Mouse (Mus musculus) cortical plate, adult 2 months (tissue): ENCODE measurements around the gene Nxph4. TPM values are rescaled to one million over a fixed set of nuclear protein-coding genes. Genes with fewer than 3 reads are reported as not detected.

Experiments
- H3K27ac ChIP-seq: fragments of 200-500 bp; 2 replicates; pipeline ENCODE4 v1.5.1; 2012; ENCODE audit warnings: low read length, control low read depth, inconsistent platforms; ENCODE audit not compliant: insufficient read depth
- H3K4me1 ChIP-seq: fragments of 200-500 bp; 2 replicates; pipeline ENCODE4 v1.6.1; 2011; ENCODE audit warnings: low read length; ENCODE audit not compliant: control insufficient read depth, insufficient read depth
- H3K4me3 ChIP-seq: fragments of 200-500 bp; 2 replicates; pipeline ENCODE4 v1.5.1; 2011; ENCODE audit warnings: mild to moderate bottlenecking, low read length, control low read depth; ENCODE audit not compliant: insufficient read depth
- CTCF ChIP-seq: fragments of 200-500 bp; IDR thresholded peaks from 2 replicates; pipeline ENCODE4 v1.5.1; 2011; ENCODE audit warnings: mild to moderate bottlenecking, control low read depth, low read length; ENCODE audit not compliant: insufficient read depth; ENCODE audit errors: extremely low read depth
- POLR2A ChIP-seq: fragments of 200-500 bp; IDR thresholded peaks from 2 replicates; pipeline ENCODE4 v1.6.1; 2011; ENCODE audit warnings: mild to moderate bottlenecking, low read length, control low read depth; ENCODE audit not compliant: insufficient read depth; ENCODE audit errors: extremely low read depth
- polyA plus RNA-seq: library from polyadenylated mRNA; depleted of rRNA; stranded (reverse); fragments of >200 nt; gene quantifications from 2 replicates; pipeline ENCODE4 v1.2.3, GENCODE M21; 2012; rRNA removed

Gene Nxph4
- polyA plus RNA-seq, 1 experiment: 3.0 TPM

GRCm38 (mm10) chr10:127496156-127496555, 38.2 kb downstream of the Nxph4 start:
- peaks cover 3% of the 10 kb centered on the region; the same call in 1 of the 2 replicates for H3K4me1 ChIP-seq
- TF ChIP-seq CTCF (no peak), POLR2A (no peak)
- no peak overlapping the region for H3K4me3 ChIP-seq
- no peak overlapping the region for H3K27ac ChIP-seq

- Histone ChIP-seq H3K27ac (no peak overlapping the region), H3K4me1 (peaks cover 9% of the 10 kb centered on the region), H3K4me3 (no peak overlapping the region)
- TF ChIP-seq CTCF: no peak
- no peak for TF ChIP-seq POLR2A
These were observed 42.2 kb downstream of the Nxph4 start for GRCm38 (mm10) chr10:127492118-127492517.

GRCm38 (mm10) chr10:127491128-127491512, 43.2 kb downstream of the Nxph4 start:
- no peak overlapping the region for H3K4me3 ChIP-seq
- no peak overlapping the region for H3K27ac ChIP-seq
- TF ChIP-seq CTCF: no peak
- no peak for TF ChIP-seq POLR2A
- peaks cover 9% of the 10 kb centered on the region for H3K4me1 ChIP-seq

- Histone ChIP-seq H3K4me3 (no peak overlapping the region), H3K27ac (no peak overlapping the region), H3K4me1 (peaks cover 9% of the 10 kb centered on the region)
- no peak for TF ChIP-seq CTCF
- no peak for TF ChIP-seq POLR2A
These were observed 43.9 kb downstream of the Nxph4 start for GRCm38 (mm10) chr10:127490160-127491127.

- Histone ChIP-seq H3K27ac (no peak overlapping the region), H3K4me3 (no peak overlapping the region), H3K4me1 (peaks cover 9% of the 10 kb centered on the region)
- TF ChIP-seq POLR2A (no peak), CTCF (no peak)
These were observed 45.5 kb downstream of the Nxph4 start for GRCm38 (mm10) chr10:127488856-127489255.

- no peak overlapping the region for H3K27ac ChIP-seq
- H3K4me1 ChIP-seq: peaks cover 9% of the 10 kb centered on the region
- no peak for TF ChIP-seq CTCF
- TF ChIP-seq POLR2A: no peak
- no peak overlapping the region for H3K4me3 ChIP-seq
These were observed 49.1 kb downstream of the Nxph4 start for GRCm38 (mm10) chr10:127485235-127485634.

GRCm38 (mm10) chr10:127480833-127481813, 53.2 kb downstream of the Nxph4 start:
- H3K27ac ChIP-seq: no peak overlapping the region
- H3K4me3 ChIP-seq: no peak overlapping the region
- peaks cover 2% of the 10 kb centered on the region for H3K4me1 ChIP-seq
- TF ChIP-seq POLR2A: peak; percentile 35; the same call in 1 of the 2 replicates
- no peak for TF ChIP-seq CTCF

GRCm38 (mm10) chr10:127479131-127479530, 55.2 kb downstream of the Nxph4 start:
- peaks cover 2% of the 10 kb centered on the region for H3K4me1 ChIP-seq
- TF ChIP-seq CTCF (no peak), POLR2A (no peak)
- no peak overlapping the region for H3K27ac ChIP-seq
- H3K4me3 ChIP-seq: no peak overlapping the region

GRCm38 (mm10) chr10:127477301-127477700, 57.1 kb downstream of the Nxph4 start:
- TF ChIP-seq POLR2A (no peak), CTCF (no peak)
- peaks cover 2% of the 10 kb centered on the region for H3K4me1 ChIP-seq
- no peak overlapping the region for H3K27ac ChIP-seq

GRCm38 (mm10) chr10:127476541-127476940, 57.8 kb downstream of the Nxph4 start:
- Histone ChIP-seq H3K4me3 (no peak overlapping the region), H3K4me1 (no peaks in the 10 kb centered on the region), H3K27ac (no peak overlapping the region)
- TF ChIP-seq POLR2A: no peak
- TF ChIP-seq CTCF: no peak

More at GRCm38 (mm10) chr10:127477301-127477700, 57.1 kb downstream of the Nxph4 start:
- H3K4me3 ChIP-seq: no peak overlapping the region

Other genes with a start within 250 kb of the Nxph4 start
- 35.1 TPM in 2 replicates for gene Mbd6, start 245.5 kb downstream of the Nxph4 start, polyA plus RNA-seq
- 71.6 and 75.6 TPM in 2 replicates for gene Mars, start 222.8 kb downstream of the Nxph4 start, polyA plus RNA-seq
- 1.2 and 1.4 TPM in 2 replicates for gene Arhgap9, start 212.6 kb downstream of the Nxph4 start, polyA plus RNA-seq
- gene Gli1, start 192.6 kb downstream of the Nxph4 start, polyA plus RNA-seq: 2.3 and 2.6 TPM in 2 replicates
- 0.10 and 0.19 TPM in 2 replicates for gene Inhbe, start 180.1 kb downstream of the Nxph4 start, polyA plus RNA-seq
- not detected in 2 replicates for gene Inhbc, start 164.1 kb downstream of the Nxph4 start, polyA plus RNA-seq
- 185 and 201 TPM in 2 replicates for gene R3hdm2, start 154.2 kb downstream of the Nxph4 start, polyA plus RNA-seq
- gene Stac3, start 32.9 kb downstream of the Nxph4 start, polyA plus RNA-seq: 9.5 and 10.6 TPM in 2 replicates
- 10.0 and 10.6 TPM in 2 replicates for gene Ndufa4l2, start 19.6 kb downstream of the Nxph4 start, polyA plus RNA-seq
- 38.6 and 39.7 TPM in 2 replicates for gene Shmt2, start 12.1 kb downstream of the Nxph4 start, polyA plus RNA-seq
- gene Lrp1, start 86.6 kb upstream of the Nxph4 start, polyA plus RNA-seq: 294 and 309 TPM in 2 replicates
- 11.9 and 12.6 TPM in 2 replicates for gene Stat6, start 108.4 kb upstream of the Nxph4 start, polyA plus RNA-seq
- 3.8 TPM in 2 replicates for gene Nemp1, start 132.3 kb upstream of the Nxph4 start, polyA plus RNA-seq
- 35.3 and 40.3 TPM in 2 replicates for gene Nab2, start 134.0 kb upstream of the Nxph4 start, polyA plus RNA-seq
- gene Myo1a, start 170.6 kb upstream of the Nxph4 start, polyA plus RNA-seq: 1.3 and 1.7 TPM in 2 replicates
- gene Tac2, start 189.9 kb upstream of the Nxph4 start, polyA plus RNA-seq: 25.9 and 31.9 TPM in 2 replicates
- 5.0 and 5.4 TPM in 2 replicates for gene Zbtb39, start 205.0 kb upstream of the Nxph4 start, polyA plus RNA-seq
- 1.3 and 1.4 TPM in 2 replicates for gene Gpr182, start 217.2 kb upstream of the Nxph4 start, polyA plus RNA-seq
- 0.15 and 0.25 TPM in 2 replicates for gene Rdh1, start 225.2 kb upstream of the Nxph4 start, polyA plus RNA-seq
- gene Rdh16f1, start 225.2 kb upstream of the Nxph4 start, polyA plus RNA-seq: 1.2 TPM in 1 of 2 replicates, not detected in the other
- 0.13 and 1.4 TPM in 2 replicates for gene Rdh9, start 241.8 kb upstream of the Nxph4 start, polyA plus RNA-seq